Mouse (Mus musculus): ENCODE measurements around the gene Gm11172.
"Not testable (repeated sequence)": the region's sequence is repeated elsewhere in the genome, so short reads cannot be mapped to it uniquely, and the experiment has no call there.

Gm11172 gene

DNA sequence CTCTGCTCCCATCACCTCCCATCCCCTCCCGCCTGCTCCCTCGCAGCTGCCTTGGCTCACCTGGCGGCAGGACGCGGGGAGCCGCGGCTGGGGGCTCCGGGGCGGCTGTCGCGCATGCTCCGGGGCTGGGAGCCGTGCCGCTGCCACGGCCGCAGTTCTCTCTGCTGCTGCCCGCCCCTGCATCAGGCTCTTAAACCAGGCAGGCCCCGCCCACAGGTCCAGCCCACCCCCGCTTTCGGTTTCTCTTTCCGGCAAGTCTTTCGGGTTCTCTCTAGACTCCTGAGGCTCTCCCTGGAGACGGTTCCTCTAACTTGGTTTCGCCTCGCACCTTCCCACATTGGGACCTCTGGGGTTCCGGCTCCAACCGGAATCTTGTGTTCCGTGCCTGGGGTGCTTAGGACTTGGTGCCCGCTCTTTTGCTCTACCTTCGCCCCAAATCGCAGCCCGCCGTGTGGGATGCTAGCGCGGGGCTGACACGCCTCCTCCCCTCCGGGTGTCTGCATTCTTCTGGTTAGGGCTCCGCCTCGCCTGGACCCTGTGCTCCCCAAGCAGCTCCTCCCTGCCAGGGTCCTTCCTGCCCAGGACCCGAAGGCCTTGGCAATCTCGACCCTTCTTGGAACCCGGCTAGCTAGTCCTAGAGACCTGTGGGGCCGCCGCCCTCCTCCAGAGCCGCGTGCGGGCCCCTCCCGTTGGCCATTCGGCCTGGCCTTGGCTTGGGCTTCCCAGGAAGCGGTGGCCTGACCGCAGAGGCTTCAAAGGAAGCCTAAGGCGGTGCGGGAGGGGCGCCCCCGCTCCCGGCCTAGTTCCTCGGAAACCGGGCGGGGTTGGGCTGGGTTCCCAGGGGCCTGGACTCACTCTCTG lies 27.1 kb upstream of the Gm11172 start, which contains the start of gene Socs1:
Gene Socs1, minus strand, starts transcription at position 166 of the 861 bp plus-strand sequence.
- peak; percentile 98 for DNase-seq (ENCODE audit: low read depth)

DNA sequence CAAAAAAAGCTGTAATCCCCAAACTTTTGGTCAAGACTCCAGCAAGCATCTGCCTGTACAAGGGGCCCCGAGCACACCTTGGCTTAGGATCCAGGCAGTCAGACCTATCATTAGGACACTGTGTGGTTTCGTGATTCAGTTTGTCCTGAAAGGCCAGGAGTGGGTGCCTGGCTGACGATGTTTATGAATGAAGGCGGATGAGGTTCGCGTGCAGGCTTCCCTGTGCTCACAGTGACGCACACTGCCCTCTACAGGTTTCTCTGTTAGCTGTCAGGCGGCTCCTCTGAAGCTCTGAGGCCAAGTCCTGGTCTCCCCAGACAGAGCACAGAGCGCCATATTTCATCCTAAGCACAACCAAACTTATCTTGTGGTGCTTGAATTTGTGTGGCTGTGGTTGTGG lies 26.4 kb upstream of the Gm11172 start:
- peak; percentile 97 for DNase-seq (ENCODE audit: low read depth)

DNA sequence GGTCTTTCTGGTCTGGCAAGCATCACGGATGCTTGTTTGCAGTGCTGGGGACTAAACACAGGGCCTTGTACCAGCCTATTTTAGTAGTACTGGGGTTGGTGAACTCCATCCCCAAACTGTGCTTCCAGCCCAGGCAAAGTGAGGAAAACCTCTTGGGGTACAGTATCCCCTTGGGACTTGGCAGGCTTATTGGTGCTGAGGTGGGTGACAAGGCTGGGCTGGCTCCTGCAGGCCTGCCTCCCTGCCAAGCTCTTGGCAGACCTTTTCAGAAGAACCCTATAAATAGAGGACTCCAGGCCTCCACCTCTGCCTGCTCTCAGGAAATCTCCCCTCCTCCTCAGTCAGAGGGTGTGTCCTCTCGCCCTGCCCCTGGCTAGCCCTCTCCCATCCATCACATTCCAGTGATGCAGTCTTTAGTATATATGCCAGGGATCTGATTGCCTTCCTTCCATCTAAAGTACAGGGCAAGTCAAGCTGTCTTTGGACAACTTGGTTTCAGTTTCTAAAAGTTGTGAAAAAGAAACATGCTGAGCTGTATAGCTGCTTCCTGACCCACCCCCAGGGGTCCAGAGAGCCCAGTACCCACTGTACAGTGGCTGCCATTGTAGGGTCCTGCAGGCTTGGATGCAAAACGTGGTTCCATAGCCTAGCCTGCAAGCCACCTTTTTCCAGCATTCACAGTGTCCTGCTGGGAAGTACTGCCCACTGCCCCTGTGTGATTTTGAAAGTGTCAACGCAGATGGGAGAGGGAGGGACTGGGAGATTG lies 25.8 kb upstream of the Gm11172 start:
- peak; percentile 79 for DNase-seq (ENCODE audit: low read depth)

DNA sequence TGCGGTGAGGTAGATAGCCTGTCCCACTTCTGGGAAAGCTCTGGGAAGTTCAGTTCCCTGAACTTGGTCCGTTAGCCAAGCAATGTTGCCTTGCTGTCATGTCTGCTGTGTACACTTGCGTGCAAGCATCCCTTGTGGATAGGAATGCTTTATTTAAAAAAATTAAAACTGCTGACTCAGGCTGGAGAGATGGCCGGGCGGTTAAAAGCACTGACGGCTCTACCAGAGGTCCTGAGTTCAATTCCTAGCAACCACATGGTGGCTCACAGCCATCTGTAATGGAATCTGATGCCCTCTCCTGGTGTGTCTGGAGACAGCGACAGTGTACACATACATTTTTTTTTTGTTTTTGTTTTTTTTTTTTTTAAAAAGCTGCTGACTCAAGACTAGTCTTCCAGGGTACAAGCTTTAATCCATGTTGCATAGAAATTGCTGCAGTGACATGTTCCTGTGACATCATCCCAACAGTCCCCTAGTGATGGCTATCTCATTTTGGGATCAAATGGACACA lies 25.1 kb upstream of the Gm11172 start:
- peak; percentile 41 for DNase-seq (ENCODE audit: low read depth)

DNA sequence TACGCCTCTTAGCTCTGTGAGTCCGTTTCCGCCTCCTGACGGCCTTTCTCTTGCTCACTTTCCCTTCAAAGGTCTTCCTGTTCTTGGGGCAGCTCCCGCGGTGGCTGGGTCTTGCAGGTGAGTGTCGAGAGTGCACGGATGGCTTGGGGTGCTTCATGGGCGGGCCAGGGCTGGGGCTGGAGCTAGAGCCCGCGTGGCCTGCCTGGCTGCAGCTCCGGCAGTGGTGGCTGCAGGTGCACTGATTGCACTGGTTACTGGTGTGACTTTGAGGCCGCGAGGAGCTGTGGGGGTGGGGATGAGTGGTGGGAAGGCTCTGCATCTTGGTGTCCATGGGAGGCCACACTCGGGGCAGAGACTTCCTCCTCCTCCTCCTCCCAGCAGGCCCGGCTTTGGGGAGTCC lies 24.4 kb upstream of the Gm11172 start, which contains the start of gene Tnp2:
Gene Tnp2, minus strand, starts transcription at position 390 of the 400 bp plus-strand sequence.
- DNase-seq (ENCODE audit: low read depth) = no peak

DNA sequence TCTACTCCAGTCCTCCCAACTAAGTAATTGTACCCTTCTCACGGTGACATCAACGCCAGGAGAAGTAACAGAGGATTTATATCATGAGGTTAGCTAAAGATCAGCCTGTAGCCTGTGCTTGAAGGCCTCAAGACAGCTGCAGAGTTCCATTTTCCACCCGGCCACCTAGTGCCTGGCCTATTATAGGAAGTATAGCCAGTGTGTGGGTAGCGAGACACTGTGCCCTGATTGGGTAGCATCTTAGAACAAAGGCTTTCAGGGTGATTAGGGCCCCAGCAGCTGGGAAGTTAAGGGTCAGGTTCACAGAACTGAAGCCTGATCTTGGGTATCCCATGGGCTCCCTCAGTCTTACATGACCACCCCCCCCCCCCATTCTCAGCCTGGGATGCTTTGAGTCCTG lies 23.8 kb upstream of the Gm11172 start:
- DNase-seq (ENCODE audit: low read depth) = no peak

DNA sequence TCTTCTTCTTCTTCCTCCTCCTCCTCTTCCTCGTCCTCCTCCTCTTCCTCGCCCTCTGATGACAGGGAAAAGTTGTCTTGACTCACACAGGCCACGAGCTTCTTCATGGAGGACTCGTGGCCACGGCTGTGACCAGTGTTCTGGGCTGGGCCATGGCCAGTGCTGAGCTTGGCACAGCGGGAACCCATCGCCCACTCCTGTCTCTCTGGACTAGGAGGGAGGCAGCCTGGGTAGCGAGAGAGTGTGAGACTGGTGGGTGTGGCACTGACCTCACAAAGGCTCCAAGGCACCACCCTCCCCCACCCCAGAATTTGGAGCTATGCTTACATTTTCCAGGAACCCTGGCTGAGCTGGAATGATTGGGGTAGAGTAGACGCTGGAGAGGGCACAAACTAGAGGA lies 22.0 kb upstream of the Gm11172 start, which contains the start of gene Prm3:
Gene Prm3, minus strand, starts transcription at position 213 of the 400 bp plus-strand sequence.
- DNase-seq (ENCODE audit: low read depth) = no peak

DNA sequence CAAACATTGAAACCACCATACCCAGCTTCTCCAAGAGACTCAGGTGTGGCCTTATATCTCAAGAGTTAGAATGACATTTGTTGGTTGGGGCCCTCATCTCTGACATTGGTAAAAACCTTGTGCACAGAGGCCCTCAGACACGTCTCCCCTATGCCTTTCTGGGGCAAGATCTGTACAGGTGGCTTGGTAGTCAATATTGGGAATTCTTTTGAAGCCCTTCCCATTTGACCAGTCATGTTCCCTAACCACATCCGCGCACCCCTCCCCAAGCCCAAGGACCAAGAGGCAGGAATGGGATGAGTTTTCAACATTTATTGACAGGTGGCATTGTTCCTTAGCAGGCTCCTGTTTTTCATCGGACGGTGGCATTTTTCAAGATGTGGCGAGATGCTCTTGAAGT lies 16.7 kb upstream of the Gm11172 start, which contains the start of gene Prm2:
Gene Prm2, minus strand, starts transcription at position 101 of the 400 bp plus-strand sequence.
- no peak for DNase-seq (ENCODE audit: low read depth)

DNA sequence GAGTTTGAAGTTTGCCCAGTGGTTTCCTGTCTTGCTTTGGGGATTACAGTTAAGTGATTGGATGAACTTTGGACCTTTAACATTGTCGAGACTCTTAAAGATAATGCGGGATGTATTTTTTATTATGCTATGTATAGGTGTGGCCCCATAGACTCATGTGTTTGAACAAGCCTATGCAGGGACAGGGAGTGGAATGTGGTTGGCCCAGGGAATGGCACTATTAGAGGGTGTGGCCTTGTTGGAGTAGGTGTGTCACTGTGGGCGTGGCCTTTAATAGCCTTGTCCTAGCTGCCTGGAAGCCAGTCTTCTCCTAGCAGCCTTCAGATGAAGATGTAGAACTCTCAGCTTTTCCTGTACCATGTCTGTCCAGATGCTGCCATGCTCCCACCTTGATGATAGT lies 10.3 kb upstream of the Gm11172 start:
- not testable (repeated sequence) for DNase-seq (ENCODE audit: low read depth)

DNA sequence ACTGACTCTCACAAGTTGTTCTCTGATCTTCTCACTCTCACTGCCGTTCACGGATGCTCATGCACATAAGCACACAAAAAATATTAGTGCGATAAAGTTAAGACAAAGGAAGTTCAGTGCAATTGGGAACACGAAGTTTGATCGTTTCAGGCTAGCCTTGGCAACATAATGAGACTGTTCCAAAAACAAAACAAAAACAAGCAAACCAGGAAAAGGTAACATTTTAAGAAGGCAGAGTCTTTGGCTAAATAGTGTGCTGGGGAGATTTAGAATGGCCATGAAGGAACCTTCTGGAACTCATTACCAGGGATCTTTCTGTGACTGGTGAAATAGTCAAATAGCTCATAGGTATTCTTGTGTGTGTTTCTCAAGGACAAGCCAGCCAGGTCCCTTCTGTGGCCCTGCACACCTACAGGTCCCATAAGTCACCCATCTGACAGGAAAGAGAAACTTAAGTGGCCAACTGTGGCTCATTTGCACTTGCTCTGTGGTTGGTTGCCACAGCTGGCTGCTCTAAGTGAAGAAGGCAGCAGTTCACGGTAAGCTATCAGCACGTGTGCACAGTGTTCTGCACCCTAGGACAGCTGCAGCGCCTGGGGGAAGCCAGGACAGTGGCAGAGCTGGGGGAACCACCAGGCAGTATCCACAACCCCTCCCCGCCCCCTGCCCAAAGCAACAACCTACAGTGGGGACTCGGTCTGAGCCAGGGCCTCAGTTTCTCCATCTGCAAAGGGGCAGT lies 6.8 kb upstream of the Gm11172 start, which contains the start of gene Prm1:
Gene Prm1, minus strand, starts transcription at position 51 of the 739 bp plus-strand sequence.
- DNase-seq (ENCODE audit: low read depth) = no peak

DNA sequence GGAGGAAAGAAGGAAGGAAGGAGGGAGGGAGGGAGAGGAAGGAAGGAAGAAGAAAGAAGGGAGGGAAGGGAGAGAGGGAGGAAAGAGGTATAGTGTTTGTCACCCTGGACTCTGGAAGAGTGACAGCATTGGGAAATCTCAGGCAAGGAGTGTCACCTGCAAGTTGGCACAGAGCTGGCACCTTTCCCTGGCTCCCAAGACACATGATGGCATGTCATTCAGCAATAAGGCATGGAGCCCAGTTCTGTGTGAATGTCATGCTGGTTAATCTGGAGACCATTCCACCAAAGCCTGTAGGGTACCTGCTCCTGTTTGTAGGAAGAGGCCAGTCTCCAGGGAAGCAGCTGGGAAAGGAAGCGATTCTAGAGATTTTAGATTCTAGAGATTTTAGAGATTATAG lies 2.3 kb upstream of the Gm11172 start:
- no peak for DNase-seq (ENCODE audit: low read depth)

DNA sequence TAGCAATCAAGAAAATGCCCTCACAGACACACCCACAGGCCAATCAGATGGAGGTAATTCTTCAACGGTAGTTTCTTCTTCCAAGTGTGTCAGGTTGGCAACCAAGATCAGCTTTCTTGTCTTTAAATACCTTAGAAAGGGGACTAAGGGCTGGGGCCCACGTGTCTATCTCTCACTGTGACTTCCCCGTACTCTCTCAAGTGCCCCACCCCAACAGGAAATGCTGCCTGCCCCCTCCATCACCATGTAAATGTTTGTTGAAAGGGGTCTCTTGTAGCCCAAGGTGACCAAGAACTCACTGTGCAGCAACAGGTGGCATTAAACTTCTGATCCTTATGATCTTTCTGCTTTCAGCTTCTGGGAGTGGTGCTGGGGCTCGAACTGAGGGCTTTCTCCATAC lies 1.0 kb downstream of the Gm11172 start:
- no peak for DNase-seq (ENCODE audit: low read depth)

DNA sequence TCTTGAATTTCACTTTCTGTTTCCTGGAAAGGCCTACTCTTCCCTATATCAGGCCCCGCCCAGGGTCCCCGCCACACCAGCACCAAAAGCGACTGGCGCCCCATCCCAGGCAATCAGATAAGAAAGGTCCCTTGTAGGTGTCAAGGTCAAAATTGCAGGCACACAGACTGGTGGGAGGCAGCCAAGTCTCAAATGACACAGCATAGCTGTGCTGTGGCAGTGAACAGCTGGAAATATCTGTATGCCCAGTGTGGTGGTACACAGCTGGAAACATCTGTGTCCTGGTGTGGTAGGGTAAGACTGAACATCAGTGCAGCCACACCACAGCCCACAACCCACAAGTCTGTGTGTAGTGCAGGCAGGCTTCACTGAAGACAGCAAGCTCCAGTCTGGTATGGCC lies 2.1 kb downstream of the Gm11172 start:
- no peak for DNase-seq (ENCODE audit: low read depth)

DNA sequence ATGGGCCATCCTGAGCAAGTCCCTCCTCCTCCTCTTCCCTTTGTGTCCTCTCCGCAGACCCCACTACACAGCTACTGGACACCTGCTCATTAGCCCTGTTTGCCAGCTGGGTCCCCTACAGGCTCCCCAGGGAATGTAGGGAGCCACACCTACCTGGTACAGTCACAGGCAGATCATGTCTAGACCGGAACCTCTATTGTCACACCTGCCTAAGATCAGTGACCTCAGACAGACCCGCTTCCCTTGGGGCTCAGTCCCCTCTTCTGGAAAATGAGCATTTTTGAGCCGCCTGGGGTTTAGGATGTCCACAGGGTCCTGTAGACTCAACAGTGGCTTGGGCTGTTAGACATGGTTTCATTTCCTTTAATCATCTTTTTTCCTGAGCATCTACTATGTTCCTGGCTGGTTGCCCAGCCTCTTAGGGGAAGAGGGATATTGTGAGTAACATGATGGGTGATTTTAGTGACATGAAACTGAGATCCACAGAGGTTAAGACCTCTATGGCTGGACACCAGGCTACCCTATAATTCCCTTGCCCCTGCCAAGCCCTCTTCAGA lies 5.9 kb downstream of the Gm11172 start:
- no peak for DNase-seq (ENCODE audit: low read depth)

DNA sequence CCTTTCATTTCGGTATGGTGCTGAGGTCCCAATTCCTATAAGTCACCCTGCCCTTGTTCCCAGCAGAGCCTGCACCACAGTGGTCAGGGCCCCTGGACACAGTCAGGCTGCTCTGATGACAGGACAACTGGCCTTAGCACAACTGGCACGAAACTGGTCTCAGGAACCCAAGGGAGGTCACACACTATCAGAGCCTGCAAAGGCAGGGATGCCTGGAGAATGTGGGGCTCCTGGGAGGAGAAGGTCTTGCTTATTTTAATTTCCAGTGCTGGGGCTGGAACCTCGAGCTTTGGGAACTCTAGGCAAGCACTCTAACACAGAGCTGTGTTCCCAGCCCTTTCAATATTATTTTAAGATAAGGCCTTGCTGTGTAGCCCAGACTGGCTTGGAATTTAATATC lies 7.3 kb downstream of the Gm11172 start:
- DNase-seq (ENCODE audit: low read depth) = no peak

DNA sequence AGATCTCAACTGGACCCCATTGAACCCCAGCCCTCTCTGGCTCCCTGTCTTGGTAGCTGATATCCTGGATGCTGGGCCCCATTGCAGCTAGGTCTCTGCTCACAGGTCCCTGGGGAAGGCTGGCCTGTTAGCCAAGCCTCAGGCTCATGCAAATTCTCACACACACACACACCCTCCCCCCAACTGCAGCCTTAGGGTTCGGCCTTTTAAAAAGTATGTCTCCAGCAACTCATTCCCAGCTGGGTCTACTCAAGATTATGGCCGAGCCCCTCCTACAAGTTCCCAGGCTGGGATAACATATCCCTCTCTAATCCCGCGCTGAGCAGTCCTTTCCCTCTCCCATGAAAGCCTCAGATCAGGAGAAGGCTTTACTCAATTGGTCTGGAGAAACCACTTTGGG lies 8.7 kb downstream of the Gm11172 start:
- DNase-seq (ENCODE audit: low read depth) = no peak

DNA sequence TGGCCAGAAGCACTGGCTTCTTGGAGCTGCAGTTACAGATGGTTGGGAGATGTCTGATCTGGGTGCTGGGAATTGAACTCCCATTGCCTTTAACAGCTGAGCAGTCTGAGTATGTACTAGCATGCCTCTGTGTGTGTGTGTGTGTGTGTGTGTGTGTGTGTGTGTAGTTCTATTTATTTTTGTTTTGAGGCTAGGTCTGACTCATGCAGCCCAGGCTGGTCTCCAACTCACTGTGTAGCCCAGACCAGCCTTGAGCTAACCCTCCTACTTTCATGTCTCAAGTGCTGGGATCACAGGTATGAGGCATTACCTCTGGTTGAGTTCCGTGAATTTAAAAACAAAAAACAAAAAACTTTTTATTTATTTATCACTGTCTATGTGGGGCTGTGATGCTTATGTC lies 11.8 kb downstream of the Gm11172 start:
- peak; percentile 83 for DNase-seq (ENCODE audit: low read depth)

DNA sequence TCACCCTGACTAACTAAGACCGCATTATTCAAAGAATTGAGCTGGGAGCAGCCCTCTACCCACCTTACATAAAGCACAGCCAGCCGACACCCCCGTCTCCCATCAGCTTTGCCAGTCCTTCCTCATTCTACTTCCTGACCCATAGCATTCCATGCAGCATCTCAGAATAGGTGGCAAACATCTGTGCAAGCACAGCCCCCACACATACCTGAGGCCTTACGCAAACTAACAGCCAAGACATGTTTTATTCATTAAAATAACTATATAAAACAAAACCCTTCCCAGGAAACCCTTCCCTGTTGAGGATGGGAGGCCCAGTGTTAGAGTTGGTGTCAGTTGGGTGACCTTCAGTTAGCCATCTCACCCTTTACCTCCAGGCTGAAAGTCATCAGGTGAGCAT lies 13.1 kb downstream of the Gm11172 start:
- DNase-seq (ENCODE audit: low read depth) = no peak

DNA sequence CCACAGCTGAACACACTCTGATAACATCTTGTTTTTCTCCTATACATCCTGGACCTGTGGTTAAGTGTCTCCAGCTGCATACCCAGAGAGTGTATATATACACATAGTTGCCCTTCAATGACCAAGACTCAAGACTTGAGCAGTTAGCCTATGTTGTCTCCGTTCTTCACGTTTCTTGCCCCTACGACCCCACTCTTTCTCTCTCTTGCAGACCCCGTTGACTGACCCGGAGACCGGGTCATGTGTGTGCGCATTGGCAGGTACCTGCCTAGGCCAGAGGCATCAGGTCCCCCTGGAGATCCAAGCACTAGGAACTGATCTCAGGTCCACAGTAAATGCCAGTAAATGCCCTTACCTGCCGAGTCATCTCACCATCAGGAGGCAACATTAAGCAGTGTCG lies 14.6 kb downstream of the Gm11172 start:
- DNase-seq (ENCODE audit: low read depth) = no peak

DNA sequence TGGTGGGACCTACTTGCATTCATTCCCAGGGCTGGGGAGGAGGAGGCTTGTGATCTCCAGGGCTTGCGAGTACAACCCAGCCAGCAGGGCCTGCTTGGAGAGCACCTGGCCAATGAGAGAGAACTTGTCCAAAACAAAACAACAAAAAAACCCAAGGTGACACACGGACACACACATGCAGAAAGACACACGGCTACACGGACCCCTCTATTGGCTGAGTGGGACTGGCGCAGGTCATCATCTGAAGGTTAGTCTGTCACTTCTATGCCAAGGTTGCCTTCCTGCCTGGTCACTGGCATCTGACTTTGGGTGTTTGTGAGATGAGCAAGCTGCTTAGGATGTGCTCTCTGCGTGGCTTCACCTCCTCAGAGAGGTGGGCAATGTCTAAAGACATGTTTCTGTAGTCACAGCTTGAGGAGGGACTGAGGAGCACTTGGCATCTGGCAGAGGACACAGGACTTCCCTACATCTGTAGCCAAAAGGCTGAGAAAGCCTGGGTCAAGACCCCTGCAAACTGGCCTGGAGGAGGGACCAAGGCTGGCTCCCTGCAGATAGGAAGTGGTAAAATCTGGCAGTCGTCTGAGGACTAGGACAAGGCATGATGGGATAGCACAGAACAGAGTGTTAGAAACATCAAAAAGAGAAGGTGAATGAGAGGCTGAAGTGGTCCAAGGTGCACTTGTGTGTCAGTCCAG lies 15.2 kb downstream of the Gm11172 start:
- DNase-seq (ENCODE audit: low read depth) = no peak

DNA sequence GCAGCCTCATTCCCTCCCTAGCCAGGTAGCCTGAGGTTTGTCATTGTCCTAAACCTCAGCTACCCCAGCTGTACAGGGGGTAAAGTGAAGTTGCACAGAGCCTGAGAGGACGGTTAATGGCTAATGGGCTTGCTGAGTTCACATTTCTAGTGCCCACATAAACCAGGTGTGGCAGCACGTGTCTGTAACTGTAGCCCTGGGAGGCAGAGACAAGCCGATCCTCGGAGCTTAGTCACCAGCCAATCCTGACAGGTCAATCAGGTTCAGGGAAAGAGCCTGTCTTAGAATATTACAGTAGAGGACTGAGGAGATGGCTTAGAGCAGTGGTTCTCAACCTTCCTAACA lies 15.7 kb downstream of the Gm11172 start:
- no peak for DNase-seq (ENCODE audit: low read depth)

Measured in NIH3T3 (cell line).